In genomic region chr5:139908811-139909627, GRCm38 (mm10) we compare ENCODE assay signal across 9 mouse cellular contexts. TPM values are rescaled to one million over a fixed set of nuclear protein-coding genes. Genes with fewer than 3 reads are reported as not detected.
DNase-seq lines count a peak whose midpoint lies in the region; ATAC-seq and TF ChIP-seq lines count a peak whose summit lies in the region.
"Had no signal": no experiment of that assay in that cellular context is flagged by ENCODE, and none has a peak within 500 bp of the region (broad histone marks: within the 10 kb centered on the region; RNA-seq: fewer than 3 reads in every experiment).

No protein-coding gene starts in this region.

- H3K27me3 ChIP-seq in embryonic facial prominence, embryonic 12.5 days = peaks cover 95% of the 10 kb centered on the region
- H3K27me3 ChIP-seq in hindbrain, postnatal 0 days (ENCODE audit: insufficient read depth, low read length) = peaks cover 22% of the 10 kb centered on the region

- 1% methylated on average over 50 of the region's 50 CpGs for WGBS in lung, adult 2 months
- WGBS in embryonic facial prominence, embryonic 12.5 days = under 1% methylated on average over 50 of the region's 50 CpGs
- under 1% methylated on average over 48 of the region's 50 CpGs for WGBS in hindbrain, postnatal 0 days

- H3K36me3 ChIP-seq in embryonic facial prominence, embryonic 12.5 days = no peaks in the 10 kb centered on the region
- H3K36me3 ChIP-seq in hindbrain, postnatal 0 days (ENCODE audit: insufficient read depth, low read length) = no peaks in the 10 kb centered on the region

- H3K4me3 ChIP-seq in lung, adult 2 months (replicated peaks; ENCODE audit: extremely low read depth, low read depth, low read length) = peak overlapping the region; percentile 73
- peak overlapping the region; percentile 65 for H3K4me3 ChIP-seq in embryonic facial prominence, embryonic 12.5 days
- H3K4me3 ChIP-seq in hindbrain, postnatal 0 days (ENCODE audit: low read length) = peak overlapping the region; percentile 56

- ATAC-seq in embryonic facial prominence, embryonic 12.5 days (ENCODE audit: insufficient number of reproducible peaks, insufficient read depth, low FRiP score, low TSS enrichment) = no peak
- no peak for ATAC-seq in hindbrain, postnatal 0 days
- no peak for ATAC-seq in erythroid progenitor cell, adult 5-6 weeks (replicated peaks; ENCODE audit: low FRiP score, poor library complexity, severe bottlenecking)

- H3K4me2 ChIP-seq in embryonic facial prominence, embryonic 12.5 days (replicated peaks) = peak overlapping the region; percentile 97
- H3K4me2 ChIP-seq in hindbrain, postnatal 0 days (ENCODE audit: low read depth, low read length) = peak overlapping the region; percentile 91

- peak overlapping the region; percentile 65 for H3K9ac ChIP-seq in embryonic facial prominence, embryonic 12.5 days
- H3K9ac ChIP-seq in hindbrain, postnatal 0 days (replicated peaks; ENCODE audit: low read length) = peak overlapping the region; percentile 68

- no peaks in the 10 kb centered on the region for H3K9me3 ChIP-seq in embryonic facial prominence, embryonic 12.5 days
- no peaks in the 10 kb centered on the region for H3K9me3 ChIP-seq in hindbrain, postnatal 0 days (ENCODE audit: low read length)

- H3K4me1 ChIP-seq in lung, adult 2 months (ENCODE audit: control insufficient read depth, insufficient read depth, low read length) = peaks cover 7% of the 10 kb centered on the region
- peaks cover 40% of the 10 kb centered on the region for H3K4me1 ChIP-seq in embryonic facial prominence, embryonic 12.5 days
- peaks cover 19% of the 10 kb centered on the region for H3K4me1 ChIP-seq in hindbrain, postnatal 0 days (ENCODE audit: insufficient read depth, low read length)

- H3K27ac ChIP-seq in embryonic facial prominence, embryonic 12.5 days = no peak overlapping the region
- peak overlapping the region; percentile 26; the same call in 1 of the 2 replicates for H3K27ac ChIP-seq in hindbrain, postnatal 0 days
- H3K27ac ChIP-seq: macrophage had no signal

- TF ChIP-seq POLR2A in lung, adult 2 months (IDR thresholded peaks at IDR 0.05; ENCODE audit: borderline replicate concordance, extremely low read depth, low read depth, low read length) = no peak

- peak; percentile 51 for DNase-seq in lung, adult 2 months
- no peak for DNase-seq in lung, adult 18-20 months
- DNase-seq in hindbrain, postnatal 0 days (ENCODE audit: low spot score) = peak; percentile 41
- DNase-seq in lung, postnatal 14 days = peak; percentile 25
- no peak for DNase-seq in ovary, postnatal 14 days (ENCODE audit: low spot score)
- no peak for DNase-seq in cerebellum, postnatal 36 days

- TF ChIP-seq CTCF in lung, adult 2 months (IDR thresholded peaks at IDR 0.05; ENCODE audit: insufficient read depth, low read length) = no peak
- no peak for TF ChIP-seq CTCF in hindbrain, postnatal 0 days (IDR thresholded peaks at IDR 0.05; ENCODE audit: low read depth)

RNA-seq across cellular contexts. Expression of gene Elfn1, which starts 1.3 kb away (rescaled TPM):
- 22.5 and 27.8 TPM in 2 replicates for polyA plus RNA-seq in lung, adult 2 months (2012; rRNA removed)
- 0.15 and 0.45 TPM in 2 replicates for polyA plus RNA-seq in embryonic facial prominence, embryonic 12.5 days (2016; fragmentation: Nextera tagmentation; extraction: Ambion mirVana)
- 26.0 and 45.1 TPM in 2 replicates for total RNA-seq in hindbrain, postnatal 0 days (2014; rRNA removed)
- polyA plus RNA-seq in hindbrain, postnatal 0 days (2015; fragmentation: Nextera tagmentation; extraction: Ambion mirVana) = 2.3 and 3.3 TPM in 2 replicates
- not detected in 2 replicates for total RNA-seq in erythroid progenitor cell, adult 5-6 weeks (2015; ENCODE audit: low replicate concordance)
- not detected in 2 replicates for total RNA-seq in erythroid progenitor cell, adult 5-6 weeks (2017; ENCODE audit: low replicate concordance)
- polyA plus RNA-seq: macrophage had no signal

Comparison
In these comparisons a context has a peak if more than half of its experiments do, and no peak if none do; other contexts are left out.
1. DNase-seq: peak in lung, adult 2 months (single experiment), hindbrain, postnatal 0 days (single experiment) and lung, postnatal 14 days (single experiment); none in lung, adult 18-20 months (0 of 2), ovary, postnatal 14 days (single experiment) and cerebellum, postnatal 36 days (0 of 2).
2. Peak in every context shown above with its lines, with median percentiles within 50 percentile points of each other: H3K4me3 ChIP-seq.